Mouse (Mus musculus) small intestine, adult 2 months (tissue): ENCODE results near the gene Ttc17.

Experiments used
- CTCF ChIP-seq: fragments of 200-500 bp; IDR thresholded peaks from 2 replicates; pipeline ENCODE4 v1.5.1; 2012; ENCODE audit warnings: low read depth, mild to moderate bottlenecking, control low read depth, inconsistent platforms, low read length, moderate library complexity, mixed read lengths; ENCODE audit not compliant: insufficient replicate concordance, insufficient read length; ENCODE audit errors: extremely low read depth
- POLR2A ChIP-seq: fragments of 200-500 bp; IDR thresholded peaks from 2 replicates; pipeline ENCODE4 v1.6.1; 2012; ENCODE audit warnings: low read depth, mild to moderate bottlenecking, control low read depth, inconsistent platforms, low read length, moderate library complexity

DNA sequence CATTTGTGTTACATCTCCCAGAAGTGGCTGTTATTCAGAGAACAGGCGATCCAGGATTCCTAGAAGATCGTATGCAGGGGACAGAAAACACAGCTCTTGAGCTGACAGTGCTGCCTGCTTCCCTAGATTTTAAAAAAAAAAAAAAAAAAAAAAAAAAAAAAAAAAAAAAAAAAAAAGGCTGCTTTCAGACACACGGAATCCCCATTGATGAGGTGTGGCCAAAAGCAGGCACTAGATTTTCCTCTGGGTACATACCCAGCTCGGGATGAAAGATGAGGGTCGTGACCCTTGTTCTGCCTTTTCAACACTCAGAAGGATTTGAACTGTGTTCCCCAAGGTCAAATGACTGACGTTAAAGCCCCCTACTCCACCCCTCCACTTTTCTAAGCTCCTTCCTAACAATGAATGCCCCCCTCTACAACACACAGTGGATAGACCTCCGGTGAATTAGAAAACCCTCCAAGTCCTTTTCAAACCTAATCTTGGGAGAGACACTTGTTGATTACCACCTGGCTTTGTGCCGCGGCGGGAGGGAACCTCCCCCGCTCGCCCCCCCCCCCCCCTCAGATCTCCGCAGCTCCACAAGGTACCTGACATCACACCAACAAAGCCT, 143.5 kb downstream of the Ttc17 start:
- TF ChIP-seq POLR2A (no peak), CTCF (no peak)
